Mouse (Mus musculus) mouse trophoblast stem cell (cell line): ENCODE data around the gene Sec16a.

Source experiments
- in situ Hi-C, 2 experiments: fragments of 300-500 bp; cut with MseI, MboI; formaldehyde crosslinking; loops; 2 replicates in 1 of 2; 3 replicates in 1 of 2; pipeline ENCODE4 v1.15.1; 2025

The Sec16a gene

GRCm38 (mm10) chr2:26474789-26475504 is 29.9 kb upstream of the Sec16a start:
- in situ Hi-C loops, result no loop called here

DNA sequence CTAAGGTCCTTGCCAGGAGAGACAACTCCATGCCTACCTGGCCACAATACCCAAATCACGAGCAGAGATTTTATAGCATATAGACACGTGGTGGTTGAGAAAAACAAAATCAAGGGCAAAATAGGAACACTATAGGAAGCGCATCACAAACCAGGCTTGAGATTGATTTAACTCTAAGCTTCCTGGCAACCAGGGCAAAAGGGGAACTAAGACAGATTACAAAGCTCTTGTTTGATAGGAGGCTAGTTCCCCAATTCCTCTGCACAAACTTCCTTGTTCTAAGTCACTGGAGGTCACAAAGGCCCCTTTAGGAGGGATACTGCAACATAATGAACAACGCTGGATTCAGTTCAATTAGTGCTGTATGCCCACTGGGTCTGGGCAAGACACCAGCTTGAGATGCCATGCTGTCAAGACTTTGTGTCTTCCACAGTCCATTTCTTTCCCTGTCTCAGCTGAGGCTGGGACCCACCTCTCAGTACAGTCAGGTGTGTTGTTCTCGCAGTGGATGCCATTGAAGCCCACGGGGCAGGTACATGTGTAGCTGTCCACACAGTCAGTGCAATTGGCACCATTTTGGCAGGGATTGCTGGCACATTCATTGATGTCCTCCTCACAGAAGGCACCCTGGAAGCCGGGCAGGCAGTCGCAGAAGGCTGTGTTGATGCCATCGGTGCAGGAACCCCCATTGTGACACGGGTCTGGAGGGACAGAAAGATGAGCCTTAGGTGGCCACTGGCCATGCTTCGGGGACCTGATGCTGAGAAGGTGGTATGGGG is 27.5 kb upstream of the Sec16a start:
- in situ Hi-C loops, result no loop called here

GRCm38 (mm10) chr2:26471652-26472285 is 26.8 kb upstream of the Sec16a start:
- in situ Hi-C loops, result no loop called here

DNA sequence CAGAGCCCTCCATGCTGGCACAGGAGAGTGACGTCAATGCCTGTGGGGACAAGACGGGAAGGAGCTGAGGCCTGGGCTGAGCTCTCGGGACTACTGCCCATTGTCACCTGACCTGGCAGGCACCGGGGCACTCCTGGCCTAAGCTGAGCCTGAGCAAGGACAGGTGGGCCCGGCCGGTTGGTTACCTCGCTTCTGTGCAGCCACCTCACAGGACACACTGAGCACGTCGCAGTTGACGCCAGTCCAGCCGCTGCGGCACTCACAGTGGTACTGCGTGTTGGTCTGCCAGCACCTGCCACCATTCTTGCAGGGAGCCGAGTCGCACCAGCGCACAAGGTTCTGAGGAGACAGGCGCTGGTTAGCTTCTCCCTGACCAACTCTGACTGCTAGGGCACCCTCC is 26.0 kb upstream of the Sec16a start:
- in situ Hi-C loops, result no loop called here

GRCm38 (mm10) chr2:26468376-26468775 is 23.4 kb upstream of the Sec16a start:
- in situ Hi-C loops, result no loop called here

DNA sequence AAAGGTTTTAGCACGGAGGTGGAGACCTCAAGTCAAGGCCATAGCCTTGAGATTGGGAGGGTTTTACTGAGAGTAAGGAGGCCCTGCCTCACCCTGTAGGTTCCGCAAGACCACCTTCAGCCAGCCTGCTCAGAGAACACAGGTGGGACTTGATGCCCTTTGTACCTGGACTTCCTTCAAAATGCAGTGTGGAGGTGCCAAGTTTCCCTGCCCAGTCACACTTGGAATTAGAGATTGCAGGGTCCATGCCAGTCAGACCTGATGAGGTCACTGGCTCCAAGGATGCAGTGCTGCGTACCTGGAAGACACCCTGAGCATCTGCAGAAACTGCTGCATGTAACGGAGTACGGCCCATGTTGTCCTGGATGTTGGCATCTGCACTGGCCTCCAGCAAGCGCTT is 18.4 kb upstream of the Sec16a start:
- in situ Hi-C loops, result no loop called here

- in situ Hi-C loops, result no loop called here
Observed at GRCm38 (mm10) chr2:26462980-26463379, 18.0 kb upstream of the Sec16a start.

GRCm38 (mm10) chr2:26461667-26462066 is 16.7 kb upstream of the Sec16a start:
- in situ Hi-C loops, result no loop called here

DNA sequence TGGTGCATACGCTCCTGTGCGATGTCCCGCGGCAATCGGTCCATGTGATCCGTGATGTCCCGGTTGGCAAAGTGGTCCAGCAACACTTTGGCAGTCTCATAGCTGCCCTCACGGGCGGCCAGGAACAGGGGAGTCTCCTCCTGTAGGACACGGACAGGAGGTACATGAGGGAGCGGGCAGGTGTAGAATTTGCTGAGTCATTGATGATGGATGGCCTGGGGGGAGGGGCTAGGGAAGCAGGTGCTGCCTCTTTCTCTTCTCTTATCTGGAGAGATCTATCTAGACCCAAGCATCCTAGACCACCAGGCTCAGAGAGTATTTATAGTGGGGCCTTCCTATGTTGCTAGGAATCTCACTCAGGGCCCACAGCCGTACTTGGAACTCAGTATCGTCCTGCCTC is 15.8 kb upstream of the Sec16a start:
- in situ Hi-C loops, result no loop called here

DNA sequence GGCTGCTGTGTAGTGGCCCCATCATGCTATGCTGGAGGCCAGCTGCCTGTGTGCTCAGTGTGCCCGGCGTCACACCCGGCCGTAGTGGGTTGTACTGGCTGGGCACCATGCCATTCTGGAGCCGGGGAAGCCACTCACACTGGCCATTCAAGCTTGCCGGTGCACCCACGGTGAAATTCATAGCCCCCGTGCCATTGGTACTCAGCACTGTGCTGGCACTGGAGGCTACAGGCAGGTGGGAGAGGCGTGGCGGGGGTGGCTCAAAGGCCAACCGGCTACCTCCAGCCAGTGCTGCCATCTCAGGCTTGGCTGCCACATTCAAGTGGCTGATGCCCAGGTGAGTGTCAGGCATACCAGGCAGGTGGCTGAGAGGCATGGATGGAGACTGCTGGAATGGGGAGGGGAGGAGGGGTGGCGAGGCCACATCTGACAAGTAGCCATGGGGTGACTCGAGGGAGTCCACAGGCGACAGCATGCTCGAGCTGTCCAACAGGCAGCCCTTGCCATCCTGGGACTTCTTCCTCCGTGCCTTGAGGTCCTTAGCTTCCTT is 15.2 kb upstream of the Sec16a start:
- in situ Hi-C loops, result no loop called here

GRCm38 (mm10) chr2:26459478-26459877 is 14.5 kb upstream of the Sec16a start:
- in situ Hi-C loops, result no loop called here

DNA sequence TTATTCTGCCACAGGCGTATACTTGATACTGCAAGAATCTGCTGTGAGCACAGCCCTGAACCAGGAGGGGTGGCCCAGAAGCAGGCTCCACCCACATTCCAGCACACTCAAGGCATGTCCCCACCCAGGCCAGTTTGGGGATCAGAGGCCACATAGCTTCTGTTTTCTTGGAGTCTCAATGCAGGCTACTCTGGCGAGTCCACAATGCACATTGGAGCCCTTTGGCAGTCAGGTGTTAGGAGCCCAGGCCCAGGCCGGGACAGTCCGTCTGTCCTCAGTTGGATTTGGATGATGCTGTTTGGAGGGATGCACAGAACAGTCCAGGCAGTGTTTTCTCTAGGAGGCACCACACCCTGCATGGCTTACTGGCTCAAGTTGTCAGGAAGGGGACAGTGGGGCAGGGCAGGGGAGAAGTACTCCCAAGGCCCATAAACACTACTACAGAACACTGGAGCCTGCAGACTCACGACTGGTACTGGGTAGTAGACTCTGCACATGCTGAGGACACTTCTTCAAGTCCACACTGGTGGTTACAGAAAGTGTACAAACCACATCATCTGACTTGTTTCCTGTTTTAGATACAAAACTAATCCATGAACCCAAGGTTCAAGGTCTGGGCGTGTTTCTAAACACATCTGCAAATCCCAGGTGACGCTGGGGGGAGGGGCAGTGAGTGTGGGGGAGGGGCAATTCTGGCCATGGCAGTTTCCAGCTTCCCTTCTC is 13.5 kb upstream of the Sec16a start:
- in situ Hi-C loops, result no loop called here

DNA sequence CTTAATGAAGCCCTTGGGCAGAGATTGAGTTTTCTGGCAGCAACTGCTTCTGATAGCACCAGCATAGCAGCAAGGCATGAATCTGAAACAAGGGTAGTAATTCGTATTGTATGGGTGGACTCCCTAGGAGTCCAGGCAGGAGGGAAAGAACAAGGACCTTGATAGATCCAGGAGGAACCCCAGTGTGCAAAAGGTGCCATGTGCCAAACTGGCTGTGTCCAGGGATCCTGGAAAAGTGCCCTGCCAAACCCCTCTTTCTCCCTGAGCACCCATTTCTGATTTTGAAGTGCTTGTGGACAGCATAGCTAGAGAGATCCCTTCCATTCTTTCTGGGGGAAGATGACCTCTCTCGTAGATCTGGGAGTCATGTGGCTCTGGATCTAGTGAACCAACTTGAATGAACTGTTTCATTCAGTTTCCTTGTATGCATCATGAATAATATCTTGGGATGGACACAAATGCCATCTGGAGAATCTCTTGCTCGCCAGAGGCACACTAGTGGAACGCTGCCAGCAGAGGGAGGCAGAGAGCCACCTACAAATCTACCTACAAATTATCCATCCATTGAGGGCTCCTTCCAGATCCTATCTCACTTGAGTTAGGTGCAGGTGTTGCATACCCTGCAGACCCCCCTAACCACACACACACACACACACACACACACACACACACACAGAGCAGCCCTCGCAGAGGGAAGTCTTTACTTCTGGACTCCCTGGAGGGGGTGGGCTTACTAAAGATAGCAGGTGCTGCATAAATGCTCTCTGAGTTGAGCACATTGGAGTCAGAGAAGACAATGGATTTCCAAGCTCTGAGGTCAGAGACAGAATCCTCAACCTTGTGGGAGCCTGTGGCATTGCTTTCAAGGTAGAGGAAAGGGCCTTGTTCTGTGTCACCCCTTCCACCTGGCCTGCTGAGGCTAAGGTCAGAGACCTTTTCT is 4.4 kb upstream of the Sec16a start:
- in situ Hi-C loops, result loop anchor here (5.0 kb wide), 2 partner anchors 48 to 113 kb away; no protein-coding TSS in a partner anchor

DNA sequence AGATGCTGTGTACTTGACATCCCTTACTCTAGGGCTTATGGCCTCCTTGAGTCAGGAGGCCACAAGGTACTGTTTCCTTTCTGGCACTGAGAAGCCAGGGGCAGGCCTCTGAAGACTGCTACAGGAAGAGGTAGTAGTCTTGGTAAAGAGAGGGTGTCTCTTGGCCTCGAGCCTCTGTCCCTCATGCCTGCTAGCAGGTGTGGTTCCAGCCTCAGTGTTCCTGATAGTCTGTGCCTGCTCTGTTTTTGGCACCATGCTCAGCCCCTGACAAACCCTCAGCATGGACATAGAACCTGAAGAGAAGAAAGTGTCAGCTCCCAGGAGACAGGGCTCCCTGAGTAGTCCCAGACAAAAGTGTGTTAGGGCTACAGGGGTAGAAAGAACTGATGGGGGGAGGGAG is 2.4 kb upstream of the Sec16a start:
- in situ Hi-C loops, result loop anchor here (5.0 kb wide), 1 partner anchor 115 kb away; no protein-coding TSS in a partner anchor

DNA sequence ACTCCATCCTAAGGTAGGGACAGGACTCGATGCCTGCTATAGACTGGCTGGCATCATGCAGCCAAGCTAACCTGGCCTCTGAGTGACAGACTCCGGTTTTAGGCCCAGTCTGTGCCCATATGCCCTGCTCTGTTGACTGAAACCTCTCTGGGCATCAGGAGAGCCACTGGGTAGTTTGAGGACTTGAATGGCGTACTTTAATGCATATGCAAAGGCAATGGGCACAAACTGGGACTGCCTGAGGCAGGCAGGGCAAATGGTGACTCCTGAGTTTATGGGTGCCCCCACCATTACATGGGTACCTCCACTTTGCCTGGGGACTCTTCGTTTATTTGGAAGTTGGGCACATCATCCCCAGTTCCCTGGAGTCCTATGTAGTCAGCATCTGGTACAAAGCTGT is 1.7 kb upstream of the Sec16a start:
- in situ Hi-C loops, result loop anchor here (5.0 kb wide), 1 partner anchor 116 kb away; no protein-coding TSS in a partner anchor

- in situ Hi-C loops, result loop anchor here (5.0 kb wide), 1 partner anchor 116 kb away; no protein-coding TSS in a partner anchor
Observed at GRCm38 (mm10) chr2:26445666-26446445, 840 bp upstream of the Sec16a start.

GRCm38 (mm10) chr2:26444368-26444767 is 648 bp downstream of the Sec16a start:
- in situ Hi-C loops, result no loop called here

DNA sequence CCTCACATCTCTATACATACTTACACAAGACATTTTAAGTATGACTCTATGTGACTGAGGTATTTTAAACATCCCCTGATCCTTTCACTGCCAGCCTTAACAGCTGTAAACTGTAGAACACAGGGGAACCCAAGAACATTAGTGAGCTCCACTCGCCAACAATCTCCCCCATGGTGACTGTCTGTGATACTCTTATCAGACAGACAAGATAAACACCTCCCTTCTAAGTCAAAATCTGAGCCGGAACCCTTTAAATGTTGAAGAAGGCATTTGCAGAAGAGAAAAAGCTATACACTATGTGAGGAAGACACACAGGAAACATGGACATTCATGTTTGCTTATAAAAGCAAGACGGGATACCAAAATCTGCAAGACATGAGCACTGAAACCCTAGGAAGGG is 1.1 kb downstream of the Sec16a start:
- in situ Hi-C loops, result no loop called here

GRCm38 (mm10) chr2:26442843-26443242 is 2.2 kb downstream of the Sec16a start:
- in situ Hi-C loops, result no loop called here

DNA sequence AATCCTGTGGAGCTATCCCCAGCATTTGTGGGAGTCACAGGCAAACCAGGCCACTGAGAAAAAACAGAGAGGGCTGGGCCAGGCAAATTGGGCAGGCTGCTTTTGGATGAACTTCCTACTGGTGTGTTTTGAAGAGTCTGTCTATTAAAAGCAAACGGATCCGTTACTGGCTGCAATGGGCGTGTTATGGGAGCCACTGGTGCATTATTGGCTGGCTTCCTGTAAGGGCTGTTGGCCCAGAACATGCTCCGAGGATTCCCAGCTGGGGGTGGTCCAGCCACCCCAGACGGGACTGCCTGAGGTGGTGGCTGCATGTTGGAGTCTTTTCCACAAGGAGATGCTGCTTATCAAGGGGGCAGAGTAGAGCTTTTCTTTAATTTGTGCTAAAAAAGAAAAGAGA is 3.3 kb downstream of the Sec16a start:
- in situ Hi-C loops, result no loop called here
